In genomic region chr15:31562847-31563246, GRCm38 (mm10) we compare ENCODE assay signal across 27 mouse cellular contexts. TPM values are rescaled to one million over a fixed set of nuclear protein-coding genes. Genes with fewer than 3 reads are reported as not detected.
DNase-seq lines count a peak whose midpoint lies in the region; ATAC-seq and TF ChIP-seq lines count a peak whose summit lies in the region.
"Had no signal": no experiment of that assay in that cellular context is flagged by ENCODE, and none has a peak within 500 bp of the region (broad histone marks: within the 10 kb centered on the region; RNA-seq: fewer than 3 reads in every experiment).

No protein-coding gene starts in this region.

- ATAC-seq in intestine, embryonic 16.5 days: no peak
- no peak for ATAC-seq in intestine, embryonic 15.5 days
- ATAC-seq in kidney, postnatal 0 days (replicated peaks; ENCODE audit: low FRiP score, low read depth): no peak
- no peak for ATAC-seq in kidney, embryonic 15.5 days (replicated peaks; ENCODE audit: low FRiP score)
- no peak for ATAC-seq in midbrain, embryonic 11.5 days (ENCODE audit: low FRiP score)
- ATAC-seq in midbrain, postnatal 0 days (ENCODE audit: low FRiP score): no peak
- ATAC-seq: forebrain, embryonic 14.5 days; forebrain, postnatal 0 days; Patski had no signal

- H3K9me3 ChIP-seq in intestine, embryonic 16.5 days (ENCODE audit: control insufficient read depth, low read length): no peaks in the 10 kb centered on the region; the same call in 1 of the 2 replicates
- no peaks in the 10 kb centered on the region for H3K9me3 ChIP-seq in intestine, embryonic 15.5 days
- H3K9me3 ChIP-seq in kidney, postnatal 0 days (replicated peaks; ENCODE audit: low read length): no peaks in the 10 kb centered on the region
- H3K9me3 ChIP-seq in kidney, embryonic 15.5 days (replicated peaks): 0 out of 2 replicates have a peak, but pooled peaks cover 3% of the 10 kb centered on the region
- no peaks in the 10 kb centered on the region; the same call in 1 of the 2 replicates for H3K9me3 ChIP-seq in midbrain, embryonic 11.5 days (ENCODE audit: control insufficient read depth, low read length)
- no peaks in the 10 kb centered on the region for H3K9me3 ChIP-seq in midbrain, postnatal 0 days (ENCODE audit: low read length)
- H3K9me3 ChIP-seq: embryonic facial prominence, embryonic 15.5 days; hindbrain, embryonic 13.5 days had no signal

- 63% methylated on average over 8 of the region's 8 CpGs for WGBS in intestine, embryonic 16.5 days
- WGBS in intestine, embryonic 15.5 days: 65% methylated on average over 8 of the region's 8 CpGs
- WGBS in kidney, postnatal 0 days: 57% methylated on average over 8 of the region's 8 CpGs
- WGBS in kidney, embryonic 15.5 days: 63% methylated on average over 8 of the region's 8 CpGs
- WGBS in midbrain, embryonic 11.5 days: 85% methylated on average over 8 of the region's 8 CpGs
- 92% methylated on average over 8 of the region's 8 CpGs for WGBS in midbrain, postnatal 0 days

- H3K4me1 ChIP-seq in intestine, embryonic 16.5 days (ENCODE audit: control insufficient read depth, insufficient read depth, low read length): peaks cover 3% of the 10 kb centered on the region; the same call in 1 of the 2 replicates
- H3K4me1 ChIP-seq in intestine, embryonic 15.5 days (replicated peaks): peaks cover 2% of the 10 kb centered on the region; the same call in 1 of the 2 replicates
- H3K4me1 ChIP-seq in kidney, postnatal 0 days (replicated peaks; ENCODE audit: insufficient read depth, low read length): peaks cover 2% of the 10 kb centered on the region; the same call in 1 of the 2 replicates
- H3K4me1 ChIP-seq in kidney, embryonic 15.5 days: peaks cover 14% of the 10 kb centered on the region
- H3K4me1 ChIP-seq in midbrain, embryonic 11.5 days (ENCODE audit: control insufficient read depth, insufficient read depth, low read length): no peaks in the 10 kb centered on the region
- no peaks in the 10 kb centered on the region for H3K4me1 ChIP-seq in midbrain, postnatal 0 days (ENCODE audit: insufficient read depth, low read length)
- H3K4me1 ChIP-seq: hindbrain, embryonic 13.5 days had no signal

- no peak for DNase-seq in kidney, postnatal 0 days (ENCODE audit: low spot score)
- DNase-seq in midbrain, embryonic 11.5 days (ENCODE audit: low spot score, missing footprints): peak; percentile 51
- no peak for DNase-seq in midbrain, postnatal 0 days (ENCODE audit: low spot score)
- peak; percentile 60 for DNase-seq in yolk sac, embryonic 10.5 days (ENCODE audit: low spot score)
- no peak for DNase-seq in layer of hippocampus, adult 9-11 months
- DNase-seq: adrenal gland, adult 2 months; adrenal gland, postnatal 14 days; cerebellum, adult 11 months; cerebellum, adult 2 months; cerebellum, adult 9-11 months; cerebellum, postnatal 25 days; forebrain, postnatal 0 days; gastrocnemius, adult 2 months; gastrocnemius, postnatal 14 days; heart, adult 11 months; heart, postnatal 36 days had no signal

- no peaks in the 10 kb centered on the region for H3K27me3 ChIP-seq in intestine, embryonic 16.5 days (replicated peaks; ENCODE audit: control insufficient read depth, insufficient read depth, low read length)
- H3K27me3 ChIP-seq in intestine, embryonic 15.5 days (replicated peaks): no peaks in the 10 kb centered on the region
- H3K27me3 ChIP-seq in kidney, postnatal 0 days (ENCODE audit: insufficient read depth, low read length): no peaks in the 10 kb centered on the region
- H3K27me3 ChIP-seq in kidney, embryonic 15.5 days: no peaks in the 10 kb centered on the region
- no peaks in the 10 kb centered on the region for H3K27me3 ChIP-seq in midbrain, embryonic 11.5 days (ENCODE audit: control insufficient read depth, insufficient read depth, low read length)
- no peaks in the 10 kb centered on the region for H3K27me3 ChIP-seq in midbrain, postnatal 0 days (ENCODE audit: insufficient read depth, low read length)
- H3K27me3 ChIP-seq: embryonic facial prominence, embryonic 12.5 days; embryonic facial prominence, embryonic 15.5 days; hindbrain, embryonic 13.5 days; Patski had no signal

- H3K4me2 ChIP-seq in intestine, embryonic 16.5 days (ENCODE audit: low read depth, low read length): no peak overlapping the region
- H3K4me2 ChIP-seq in intestine, embryonic 15.5 days (replicated peaks): no peak overlapping the region
- H3K4me2 ChIP-seq in kidney, postnatal 0 days (ENCODE audit: low read length): no peak overlapping the region
- H3K4me2 ChIP-seq in kidney, embryonic 15.5 days: no peak overlapping the region
- no peak overlapping the region for H3K4me2 ChIP-seq in midbrain, embryonic 11.5 days
- no peak overlapping the region for H3K4me2 ChIP-seq in midbrain, postnatal 0 days (ENCODE audit: low read depth, low read length, poor library complexity, severe bottlenecking)
- H3K4me2 ChIP-seq: embryonic facial prominence, embryonic 12.5 days; embryonic facial prominence, embryonic 15.5 days; heart, embryonic 11.5 days; hindbrain, embryonic 13.5 days had no signal

- TF ChIP-seq CTCF in kidney, postnatal 0 days (IDR thresholded peaks at IDR 0.05; ENCODE audit: low read depth): no peak
- no peak for TF ChIP-seq CTCF in midbrain, postnatal 0 days (IDR thresholded peaks at IDR 0.05)

- H3K9ac ChIP-seq in intestine, embryonic 16.5 days (ENCODE audit: low read depth, low read length): no peak overlapping the region
- no peak overlapping the region for H3K9ac ChIP-seq in intestine, embryonic 15.5 days
- H3K9ac ChIP-seq in kidney, postnatal 0 days (ENCODE audit: low read depth, low read length): no peak overlapping the region
- no peak overlapping the region for H3K9ac ChIP-seq in kidney, embryonic 15.5 days
- H3K9ac ChIP-seq in midbrain, embryonic 11.5 days (ENCODE audit: low read length): no peak overlapping the region
- no peak overlapping the region for H3K9ac ChIP-seq in midbrain, postnatal 0 days (replicated peaks; ENCODE audit: low read length, poor library complexity, severe bottlenecking)
- H3K9ac ChIP-seq: embryonic facial prominence, embryonic 12.5 days; embryonic facial prominence, embryonic 15.5 days; forebrain, postnatal 0 days; hindbrain, embryonic 13.5 days had no signal

- H3K27ac ChIP-seq in intestine, embryonic 16.5 days (ENCODE audit: low read length): peak overlapping the region; percentile 68; the same call in 1 of the 2 replicates
- H3K27ac ChIP-seq in intestine, embryonic 15.5 days: no peak overlapping the region
- H3K27ac ChIP-seq in kidney, postnatal 0 days: 0 out of 2 replicates have a peak overlapping the region, but pooled peaks have one; percentile 78
- no peak overlapping the region for H3K27ac ChIP-seq in kidney, embryonic 15.5 days
- H3K27ac ChIP-seq in midbrain, embryonic 11.5 days (ENCODE audit: low read depth, low read length): no peak overlapping the region
- no peak overlapping the region for H3K27ac ChIP-seq in midbrain, postnatal 0 days (ENCODE audit: low read depth, low read length)
- H3K27ac ChIP-seq: embryonic facial prominence, embryonic 15.5 days; gastrocnemius, adult 2 months; hindbrain, embryonic 10.5 days; hindbrain, embryonic 13.5 days had no signal

- H3K4me3 ChIP-seq in intestine, embryonic 16.5 days (ENCODE audit: low read length): no peak overlapping the region
- no peak overlapping the region for H3K4me3 ChIP-seq in intestine, embryonic 15.5 days (replicated peaks)
- H3K4me3 ChIP-seq in kidney, postnatal 0 days (replicated peaks; ENCODE audit: low read depth, low read length): no peak overlapping the region
- H3K4me3 ChIP-seq in kidney, embryonic 15.5 days (replicated peaks): no peak overlapping the region
- no peak overlapping the region for H3K4me3 ChIP-seq in midbrain, embryonic 11.5 days (ENCODE audit: low read depth, low read length)
- H3K4me3 ChIP-seq in midbrain, postnatal 0 days (ENCODE audit: low read depth, low read length): no peak overlapping the region
- H3K4me3 ChIP-seq: embryonic facial prominence, embryonic 12.5 days; embryonic facial prominence, embryonic 15.5 days; gastrocnemius, adult 2 months; hindbrain, embryonic 10.5 days; hindbrain, embryonic 13.5 days had no signal

- H3K36me3 ChIP-seq in intestine, embryonic 16.5 days (ENCODE audit: control insufficient read depth, insufficient read depth, low read length): no peaks in the 10 kb centered on the region
- H3K36me3 ChIP-seq in intestine, embryonic 15.5 days: no peaks in the 10 kb centered on the region
- H3K36me3 ChIP-seq in kidney, postnatal 0 days (ENCODE audit: insufficient read depth, low read length): no peaks in the 10 kb centered on the region
- no peaks in the 10 kb centered on the region for H3K36me3 ChIP-seq in kidney, embryonic 15.5 days
- H3K36me3 ChIP-seq in midbrain, embryonic 11.5 days (ENCODE audit: control insufficient read depth, insufficient read depth, low read length): no peaks in the 10 kb centered on the region
- no peaks in the 10 kb centered on the region for H3K36me3 ChIP-seq in midbrain, postnatal 0 days (ENCODE audit: insufficient read depth, low read length)
- H3K36me3 ChIP-seq: embryonic facial prominence, embryonic 12.5 days; embryonic facial prominence, embryonic 15.5 days; hindbrain, embryonic 10.5 days; hindbrain, embryonic 13.5 days had no signal

RNA-seq across cellular contexts. Expression of gene Cmbl, which starts 2.3 kb away (rescaled TPM):
- 60.9 and 74.5 TPM in 2 replicates for polyA plus RNA-seq in intestine, embryonic 16.5 days (2015; fragmentation: Nextera tagmentation; extraction: Ambion mirVana)
- 34.6 and 36.4 TPM in 2 replicates for polyA plus RNA-seq in intestine, embryonic 15.5 days (2015; fragmentation: Nextera tagmentation; extraction: Ambion mirVana)
- polyA plus RNA-seq in kidney, postnatal 0 days (2015; fragmentation: Nextera tagmentation; extraction: Ambion mirVana): 60.0 and 66.9 TPM in 2 replicates
- 13.6 and 14.6 TPM in 2 replicates for polyA plus RNA-seq in kidney, embryonic 15.5 days (2015; fragmentation: Nextera tagmentation; extraction: Ambion mirVana)
- polyA plus RNA-seq in midbrain, embryonic 11.5 days (2014; fragmentation: Nextera tagmentation; extraction: Ambion mirVana): 1.5 and 1.6 TPM in 2 replicates
- 27.5 and 34.3 TPM in 2 replicates for total RNA-seq in midbrain, postnatal 0 days (2014; rRNA removed)
- 25.1 and 25.9 TPM in 2 replicates for polyA plus RNA-seq in midbrain, postnatal 0 days (2015; fragmentation: Nextera tagmentation; extraction: Ambion mirVana)
- total RNA-seq: common myeloid progenitor, adult 5-6 weeks had no signal

RNA-seq across cellular contexts. Expression of gene March6, which starts 32.0 kb away (rescaled TPM):
- polyA plus RNA-seq in intestine, embryonic 16.5 days (2015; fragmentation: Nextera tagmentation; extraction: Ambion mirVana): 21.7 and 24.6 TPM in 2 replicates
- 25.0 and 26.0 TPM in 2 replicates for polyA plus RNA-seq in intestine, embryonic 15.5 days (2015; fragmentation: Nextera tagmentation; extraction: Ambion mirVana)
- 24.9 and 27.6 TPM in 2 replicates for polyA plus RNA-seq in kidney, postnatal 0 days (2015; fragmentation: Nextera tagmentation; extraction: Ambion mirVana)
- polyA plus RNA-seq in kidney, embryonic 15.5 days (2015; fragmentation: Nextera tagmentation; extraction: Ambion mirVana): 31.5 and 32.6 TPM in 2 replicates
- 53.9 and 55.9 TPM in 2 replicates for polyA plus RNA-seq in midbrain, embryonic 11.5 days (2014; fragmentation: Nextera tagmentation; extraction: Ambion mirVana)
- total RNA-seq in midbrain, postnatal 0 days (2014; rRNA removed): 198 and 249 TPM in 2 replicates
- polyA plus RNA-seq in midbrain, postnatal 0 days (2015; fragmentation: Nextera tagmentation; extraction: Ambion mirVana): 66.4 and 72.1 TPM in 2 replicates

RNA-seq across cellular contexts. Expression of gene Cct5, which starts 38.8 kb away (rescaled TPM):
- polyA plus RNA-seq in intestine, embryonic 16.5 days (2015; fragmentation: Nextera tagmentation; extraction: Ambion mirVana): 415 and 467 TPM in 2 replicates
- polyA plus RNA-seq in intestine, embryonic 15.5 days (2015; fragmentation: Nextera tagmentation; extraction: Ambion mirVana): 480 and 508 TPM in 2 replicates
- polyA plus RNA-seq in kidney, postnatal 0 days (2015; fragmentation: Nextera tagmentation; extraction: Ambion mirVana): 429 and 450 TPM in 2 replicates
- 560 and 580 TPM in 2 replicates for polyA plus RNA-seq in kidney, embryonic 15.5 days (2015; fragmentation: Nextera tagmentation; extraction: Ambion mirVana)
- 728 and 743 TPM in 2 replicates for polyA plus RNA-seq in midbrain, embryonic 11.5 days (2014; fragmentation: Nextera tagmentation; extraction: Ambion mirVana)
- 336 and 346 TPM in 2 replicates for total RNA-seq in midbrain, postnatal 0 days (2014; rRNA removed)
- polyA plus RNA-seq in midbrain, postnatal 0 days (2015; fragmentation: Nextera tagmentation; extraction: Ambion mirVana): 435 and 440 TPM in 2 replicates

RNA-seq across cellular contexts. Expression of gene Fam173b, which starts 38.8 kb away (rescaled TPM):
- 15.7 and 15.8 TPM in 2 replicates for polyA plus RNA-seq in intestine, embryonic 16.5 days (2015; fragmentation: Nextera tagmentation; extraction: Ambion mirVana)
- polyA plus RNA-seq in intestine, embryonic 15.5 days (2015; fragmentation: Nextera tagmentation; extraction: Ambion mirVana): 15.2 and 16.6 TPM in 2 replicates
- polyA plus RNA-seq in kidney, postnatal 0 days (2015; fragmentation: Nextera tagmentation; extraction: Ambion mirVana): 14.6 and 15.5 TPM in 2 replicates
- polyA plus RNA-seq in kidney, embryonic 15.5 days (2015; fragmentation: Nextera tagmentation; extraction: Ambion mirVana): 13.4 and 13.9 TPM in 2 replicates
- 14.0 and 14.6 TPM in 2 replicates for polyA plus RNA-seq in midbrain, embryonic 11.5 days (2014; fragmentation: Nextera tagmentation; extraction: Ambion mirVana)
- 10.5 and 10.6 TPM in 2 replicates for total RNA-seq in midbrain, postnatal 0 days (2014; rRNA removed)
- 6.7 and 8.0 TPM in 2 replicates for polyA plus RNA-seq in midbrain, postnatal 0 days (2015; fragmentation: Nextera tagmentation; extraction: Ambion mirVana)

Comparison
In these comparisons a context has a peak if more than half of its experiments do, and no peak if none do; other contexts are left out.
1. H3K27ac ChIP-seq: peak in intestine, embryonic 16.5 days (single experiment) and kidney, postnatal 0 days (single experiment); none in intestine, embryonic 15.5 days (single experiment), kidney, embryonic 15.5 days (single experiment), midbrain, embryonic 11.5 days (single experiment) and midbrain, postnatal 0 days (single experiment).
2. DNase-seq: peak in midbrain, embryonic 11.5 days (single experiment) and yolk sac, embryonic 10.5 days (single experiment); none in kidney, postnatal 0 days (single experiment), midbrain, postnatal 0 days (single experiment) and layer of hippocampus, adult 9-11 months (single experiment).